Mouse (Mus musculus): ENCODE measurements at regions not wholly inside any gene's neighbourhood (a gene's known extent, or its start where the extent isn't known, plus 50 kb on each side); places are given as distances from the start of the nearest gene placed in this dataset.

DNA sequence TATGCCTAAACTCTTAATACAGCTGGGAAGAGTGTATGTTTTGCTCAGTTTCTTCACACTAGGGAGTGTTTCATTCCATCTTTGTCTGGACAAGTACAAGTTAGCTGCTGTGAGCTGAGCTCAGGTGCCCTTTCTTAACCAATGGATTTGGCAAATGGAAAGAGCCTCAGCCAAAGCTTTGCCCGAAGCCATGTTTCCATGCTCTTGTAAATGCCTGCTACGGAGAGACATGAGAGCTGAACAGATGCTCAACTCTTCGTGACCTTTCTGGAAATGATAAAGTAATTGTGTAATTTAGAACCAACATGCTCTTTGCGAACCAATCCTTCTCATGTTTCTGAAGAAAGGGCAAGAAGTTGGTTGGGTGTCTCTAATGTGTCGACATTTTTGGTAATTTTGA, 52.0 kb upstream of the P3h2 start:
- no peak overlapping the region for H3K27ac ChIP-seq (ENCODE audit: low read depth)
- H3K4me3 ChIP-seq (ENCODE audit: low read depth, low read length) = no peak overlapping the region
- no peak overlapping the region for H3K9ac ChIP-seq (ENCODE audit: low read length)
- H3K4me2 ChIP-seq (ENCODE audit: low read length) = no peak overlapping the region
- DNase-seq (ENCODE audit: low spot score) = no peak
- no peaks in the 10 kb centered on the region for H3K27me3 ChIP-seq (replicated peaks; ENCODE audit: control insufficient read depth, insufficient read depth, low read length)
- ATAC-seq (replicated peaks; ENCODE audit: low FRiP score, low TSS enrichment, low read depth) = no peak
- H3K4me1 ChIP-seq (replicated peaks; ENCODE audit: control insufficient read depth, insufficient read depth, low read length) = no peaks in the 10 kb centered on the region
- 80% methylated on average over 5 of the region's 5 CpGs for WGBS
- H3K9me3 ChIP-seq (ENCODE audit: control insufficient read depth, low read length) = no peaks in the 10 kb centered on the region
- H3K36me3 ChIP-seq (ENCODE audit: control insufficient read depth, insufficient read depth, low read length) = no peaks in the 10 kb centered on the region

Measured in intestine, embryonic 14.5 days (tissue).